Mouse (Mus musculus) hindbrain, embryonic 16.5 days (tissue): ENCODE data around the gene S100a13. TPM values are rescaled to one million over a fixed set of nuclear protein-coding genes. Genes with fewer than 3 reads are reported as not detected.

Experiments
- polyA plus RNA-seq: library from polyadenylated mRNA; unstranded; fragments of >200 nt; fragmentation: Nextera tagmentation; extraction: Ambion mirVana; gene quantifications from 2 replicates; pipeline ENCODE4 v1.2.1, GENCODE M21; 2015

Gene S100a13
- polyA plus RNA-seq, 1 experiment from 2014 or later: 17.2 TPM

Other genes with a start within 250 kb of the S100a13 start
- gene Dennd4b, start 249.2 kb upstream of the S100a13 start, polyA plus RNA-seq: 8.1 and 10.2 TPM in 2 replicates
- 9.3 and 12.1 TPM in 2 replicates for gene Gatad2b, start 221.3 kb upstream of the S100a13 start, polyA plus RNA-seq
- 30.1 and 30.8 TPM in 2 replicates for gene Slc27a3, start 124.5 kb upstream of the S100a13 start, polyA plus RNA-seq
- 27.8 and 30.3 TPM in 2 replicates for gene Ints3, start 80.8 kb upstream of the S100a13 start, polyA plus RNA-seq
- gene Npr1, start 48.6 kb upstream of the S100a13 start, polyA plus RNA-seq: 3.1 and 3.2 TPM in 2 replicates
- 224 and 229 TPM in 2 replicates for gene Ilf2, start 38.3 kb upstream of the S100a13 start, polyA plus RNA-seq
- 96.8 and 98.1 TPM in 2 replicates for gene Snapin, start 23.4 kb upstream of the S100a13 start, polyA plus RNA-seq
- 161 and 164 TPM in 2 replicates for gene Chtop, start 4.9 kb upstream of the S100a13 start, polyA plus RNA-seq
- 26.1 and 40.5 TPM in 2 replicates for gene S100a1, start within 50 bp of the S100a13 start, polyA plus RNA-seq
- gene S100a14, start 12.4 kb downstream of the S100a13 start, polyA plus RNA-seq: 0.19 TPM in 1 of 2 replicates, not detected in the other
- 50.5 and 60.8 TPM in 2 replicates for gene S100a16, start 22.8 kb downstream of the S100a13 start, polyA plus RNA-seq
- 1.0 and 1.6 TPM in 2 replicates for gene S100a3, start 46.1 kb downstream of the S100a13 start, polyA plus RNA-seq
- not detected in 2 replicates for gene S100a2, start 75.8 kb downstream of the S100a13 start, polyA plus RNA-seq
- gene Gm42674, start 87.5 kb downstream of the S100a13 start, polyA plus RNA-seq: 0.51 TPM in 1 of 2 replicates, not detected in the other
- 0.36 and 1.4 TPM in 2 replicates for gene S100a4, start 89.3 kb downstream of the S100a13 start, polyA plus RNA-seq
- gene S100a5, start 94.1 kb downstream of the S100a13 start, polyA plus RNA-seq: not detected in 2 replicates
- 31.7 and 32.1 TPM in 2 replicates for gene S100a6, start 98.4 kb downstream of the S100a13 start, polyA plus RNA-seq
- 0.20 and 0.24 TPM in 2 replicates for gene S100a7a, start 139.6 kb downstream of the S100a13 start, polyA plus RNA-seq
- 2.2 and 6.7 TPM in 2 replicates for gene S100a8, start 154.5 kb downstream of the S100a13 start, polyA plus RNA-seq
- gene S100a9, start 181.3 kb downstream of the S100a13 start, polyA plus RNA-seq: 3.1 and 5.5 TPM in 2 replicates
- gene Pglyrp4, start 212.5 kb downstream of the S100a13 start, polyA plus RNA-seq: not detected in 2 replicates